Mouse (Mus musculus): ENCODE measurements at regions not wholly inside any gene's neighbourhood (a gene's known extent, or its start where the extent isn't known, plus 50 kb on each side); places are given as distances from the start of the nearest gene placed in this dataset.
"Not testable (repeated sequence)": the region's sequence is repeated elsewhere in the genome, so short reads cannot be mapped to it uniquely, and the experiment has no call there.

DNA sequence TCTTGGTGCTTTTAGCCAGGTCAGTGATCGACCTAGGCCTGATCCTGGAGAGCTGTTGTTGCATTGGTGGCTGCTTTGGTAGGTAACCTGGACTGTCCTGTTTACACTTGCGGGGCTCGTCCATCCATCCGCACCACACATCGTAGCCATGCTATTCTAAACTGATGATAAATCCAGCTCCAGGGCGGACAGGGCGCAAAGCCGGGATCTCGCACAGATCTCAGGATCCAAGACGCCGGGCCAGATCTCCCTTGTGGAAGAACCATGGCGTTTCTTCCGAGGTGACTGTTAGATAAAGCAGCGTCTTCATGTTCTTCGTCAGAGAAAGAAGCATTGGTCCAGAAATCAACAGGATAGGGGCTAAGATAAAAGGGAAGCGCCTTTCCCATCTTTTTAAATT, 115.6 kb downstream of the Sec16b start:
- not testable (repeated sequence) for TF ChIP-seq CTCF (conservative IDR thresholded peaks at IDR 0.05; ENCODE audit: insufficient read depth, insufficient read length, low read depth, low read length); POLR2A (IDR thresholded peaks at IDR 0.05; ENCODE audit: low read depth, low read length)

All from kidney, adult 2 months (tissue).